Mouse (Mus musculus) layer of hippocampus, adult 18-20 months (tissue): ENCODE data around the gene Gna11. TPM values are rescaled to one million over a fixed set of nuclear protein-coding genes. Genes with fewer than 3 reads are reported as not detected.

Source experiments
- DNase-seq, 2 experiments: peaks; one replicate each; pipeline ENCODE4 v3.0.0; 2022; ENCODE audit warnings: low spot score in 2 of 2
- total RNA-seq, 2 experiments: library from RNA; stranded (reverse); gene quantifications; 2 replicates each; pipeline ENCODE4 v1.2.3; 2021

Gna11 gene
- total RNA-seq, 2 experiments from 2014 or later: 124 to 126 TPM

- DNase-seq: no peak
Observed at GRCm38 (mm10) chr10:81543633-81544032, 1.4 kb downstream of the Gna11 start.

- DNase-seq: no peak
Observed at GRCm38 (mm10) chr10:81542727-81543460, 2.1 kb downstream of the Gna11 start.

- DNase-seq: no peak
Observed at GRCm38 (mm10) chr10:81541803-81542202, 3.2 kb downstream of the Gna11 start.

- DNase-seq: no peak
Observed at GRCm38 (mm10) chr10:81541363-81541762, 3.6 kb downstream of the Gna11 start.

- DNase-seq: no peak
Observed at GRCm38 (mm10) chr10:81538321-81539048, 6.5 kb downstream of the Gna11 start.

GRCm38 (mm10) chr10:81537429-81537828 lies 7.6 kb downstream of the Gna11 start:
- no peak for DNase-seq

- DNase-seq: no peak
Observed at GRCm38 (mm10) chr10:81536734-81537133, 8.3 kb downstream of the Gna11 start.

GRCm38 (mm10) chr10:81534826-81535225 lies 10.2 kb downstream of the Gna11 start:
- DNase-seq: no peak

- DNase-seq: peak in 1 of 2 experiments; percentile 68
Observed at GRCm38 (mm10) chr10:81526779-81527178, 18.2 kb downstream of the Gna11 start.

GRCm38 (mm10) chr10:81525017-81525694 lies 19.8 kb downstream of the Gna11 start:
- no peak for DNase-seq

- DNase-seq: no peak
Observed at GRCm38 (mm10) chr10:81524051-81524605, 20.9 kb downstream of the Gna11 start, which contains the start of gene Gna15. Gene Gna15, minus strand, starts transcription at chr10:81524225.

GRCm38 (mm10) chr10:81523570-81523969 lies 21.4 kb downstream of the Gna11 start:
- no peak for DNase-seq

- no peak for DNase-seq
Observed at GRCm38 (mm10) chr10:81523142-81523541, 21.8 kb downstream of the Gna11 start.

- no peak for DNase-seq
Observed at GRCm38 (mm10) chr10:81519978-81520365, 25.0 kb downstream of the Gna11 start.

GRCm38 (mm10) chr10:81519227-81519977 lies 25.6 kb downstream of the Gna11 start:
- DNase-seq: no peak

GRCm38 (mm10) chr10:81518546-81518945 lies 26.4 kb downstream of the Gna11 start:
- peak in 1 of 2 experiments; percentile 76 for DNase-seq

GRCm38 (mm10) chr10:81517227-81517626 lies 27.8 kb downstream of the Gna11 start:
- DNase-seq: no peak

GRCm38 (mm10) chr10:81513798-81514197 lies 31.2 kb downstream of the Gna11 start:
- DNase-seq: no peak

- no peak for DNase-seq
Observed at GRCm38 (mm10) chr10:81510246-81510810, 34.7 kb downstream of the Gna11 start.

- DNase-seq: no peak
Observed at GRCm38 (mm10) chr10:81507691-81508489, 37.1 kb downstream of the Gna11 start.
